Mouse (Mus musculus) heart, postnatal 0 days (tissue): ENCODE measurements around the gene Gmppb. TPM values are rescaled to one million over a fixed set of nuclear protein-coding genes. Genes with fewer than 3 reads are reported as not detected.
"Not testable (repeated sequence)": the region's sequence is repeated elsewhere in the genome, so short reads cannot be mapped to it uniquely, and the experiment has no call there.

Experiments
- ATAC-seq: fragments of 200-750 bp; cut with Nextera tagmentation; 2 replicates; pipeline ENCODE4 v1.8.0; 2017; ENCODE audit warnings: low read depth, moderate number of reproducible peaks, moderate library complexity; ENCODE audit not compliant: insufficient read depth
- DNase-seq: peaks from one replicate; pipeline ENCODE4 v3.0.0-alpha.2; 2016; ENCODE audit warnings: low spot score
- H3K27ac ChIP-seq: fragments of 300-500 bp; sonication (generic); 2 replicates; pipeline ENCODE4 v1.5.1; 2014; ENCODE audit warnings: low read depth, mild to moderate bottlenecking
- H3K27me3 ChIP-seq: fragments of 300-500 bp; sonication (generic); 2 replicates; pipeline ENCODE4 v1.6.1; 2014; ENCODE audit warnings: low read length, mixed read lengths; ENCODE audit not compliant: control insufficient read depth, insufficient read depth
- H3K36me3 ChIP-seq: fragments of 300-500 bp; sonication (generic); replicated peaks from 2 replicates; pipeline ENCODE4 v1.6.1; 2014; ENCODE audit warnings: low read length, mixed read lengths; ENCODE audit not compliant: control insufficient read depth, insufficient read depth
- H3K4me1 ChIP-seq: fragments of 300-500 bp; sonication (generic); 2 replicates; pipeline ENCODE4 v1.6.1; 2014; ENCODE audit warnings: antibody characterized with exemption; ENCODE audit not compliant: control insufficient read depth, insufficient read depth
- H3K4me2 ChIP-seq: fragments of 300-500 bp; sonication (generic); 2 replicates; pipeline ENCODE4 v1.6.1; 2014; ENCODE audit warnings: low read depth, mild to moderate bottlenecking, low read length, moderate library complexity
- H3K4me3 ChIP-seq: fragments of 300-500 bp; sonication (generic); 2 replicates; pipeline ENCODE4 v1.5.1; 2014; ENCODE audit warnings: low read depth, low read length
- H3K9ac ChIP-seq: fragments of 300-500 bp; sonication (generic); replicated peaks from 2 replicates; pipeline ENCODE4 v1.6.1; 2014; ENCODE audit warnings: low read depth, low read length, mixed read lengths
- H3K9me3 ChIP-seq: fragments of 300-500 bp; sonication (generic); replicated peaks from 2 replicates; pipeline ENCODE4 v1.6.1; 2016; ENCODE audit warnings: low read length; ENCODE audit not compliant: control insufficient read depth
- CTCF ChIP-seq: IDR thresholded peaks from 2 replicates; pipeline ENCODE4 v1.5.1; 2016; ENCODE audit warnings: antibody characterized with exemption, control low read depth, low read depth
- EP300 ChIP-seq: IDR thresholded peaks from 2 replicates; pipeline ENCODE4 v1.6.1; 2016; ENCODE audit warnings: antibody characterized with exemption, low read depth
- WGBS: fragments of 180-500 bp; shearing (Covaris S2); extraction: QIAGEN DNeasy Blood & Tissue Kit; methylation state at CpG from one replicate; pipeline ENCODE4 v1.1.7; 2014; 5-methylcytosine and 5-hydroxymethylcytosine counted together
- polyA plus RNA-seq: library from polyadenylated mRNA; unstranded; fragments of >200 nt; fragmentation: Nextera tagmentation; extraction: Ambion mirVana; gene quantifications from 2 replicates; pipeline ENCODE4 v1.2.1, GENCODE M21; 2015
- total RNA-seq: library from RNA; depleted of rRNA; stranded (reverse); fragments of >200 nt; gene quantifications from 2 replicates; pipeline ENCODE4 v1.2.3, GENCODE M21; 2014; ENCODE audit warnings: low replicate concordance

Gene Gmppb
- total and polyA plus RNA-seq, 2 experiments from 2014 or later = 13.1 to 15.7 TPM

DNA sequence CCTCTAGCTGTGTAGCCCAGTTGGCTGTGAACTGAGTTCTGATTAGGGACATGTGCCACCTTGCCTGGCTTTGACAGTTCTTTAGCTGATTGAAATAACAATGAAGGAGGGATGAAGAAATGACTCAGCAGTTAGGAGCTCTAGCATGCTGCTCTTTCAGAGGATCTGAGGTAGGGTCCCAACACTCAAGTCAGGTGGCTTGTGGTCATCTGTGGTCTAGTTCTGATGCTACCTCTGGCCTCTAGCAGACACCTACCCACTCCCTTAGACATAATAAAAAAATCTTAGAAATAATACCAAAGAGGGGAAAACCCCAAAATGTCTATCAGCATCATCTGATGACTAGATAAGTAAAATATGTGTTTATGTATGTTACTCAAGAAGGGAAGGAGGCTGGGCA, 38.7 kb upstream of the Gmppb start:
- peaks cover under 1% of the 10 kb centered on the region for H3K4me1 ChIP-seq
- H3K27ac ChIP-seq = no peak overlapping the region
- no peak for ATAC-seq
- no peak overlapping the region for H3K9ac ChIP-seq
- peaks cover 11% of the 10 kb centered on the region; the same call in 1 of the 2 replicates for H3K36me3 ChIP-seq
- no peak for DNase-seq
- H3K27me3 ChIP-seq = no peaks in the 10 kb centered on the region
- no peak for TF ChIP-seq EP300
- no peak for TF ChIP-seq CTCF
- no peak overlapping the region for H3K4me3 ChIP-seq
- H3K4me2 ChIP-seq = no peak overlapping the region
- no peaks in the 10 kb centered on the region for H3K9me3 ChIP-seq

- peaks cover 11% of the 10 kb centered on the region; the same call in 1 of the 2 replicates for H3K36me3 ChIP-seq
- not testable (repeated sequence) for H3K4me3 ChIP-seq, H3K9me3 ChIP-seq, H3K4me1 ChIP-seq, H3K27ac ChIP-seq, H3K4me2 ChIP-seq, ATAC-seq, H3K9ac ChIP-seq, DNase-seq, H3K27me3 ChIP-seq
- TF ChIP-seq CTCF = 0 out of 2 replicates have a peak, but pooled peaks have one; percentile 20
- 100% methylated on average over 2 of the region's 2 CpGs for WGBS
These were observed 35.5 kb upstream of the Gmppb start for GRCm38 (mm10) chr9:108013577-108013976.

DNA sequence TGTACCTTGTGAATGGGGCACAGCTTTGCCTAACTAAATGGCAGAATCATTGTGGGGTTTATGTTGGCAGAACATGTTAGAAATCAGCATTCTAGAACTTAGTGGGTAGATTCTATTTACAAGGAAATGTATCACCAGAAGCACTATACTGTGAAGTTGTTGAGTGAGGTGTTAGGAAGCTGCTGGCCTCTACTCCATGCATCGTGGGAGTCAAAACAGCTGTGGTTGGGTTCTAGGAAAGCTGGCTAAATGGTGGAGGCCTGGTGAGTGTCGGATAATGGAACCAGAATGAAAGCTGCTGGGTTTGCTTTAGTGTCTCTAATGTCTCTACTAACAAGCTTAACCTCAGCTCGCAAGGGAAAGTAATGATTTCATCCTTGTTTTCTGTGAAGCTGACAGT, 31.9 kb upstream of the Gmppb start:
- H3K27me3 ChIP-seq = no peaks in the 10 kb centered on the region
- peaks cover 8% of the 10 kb centered on the region; the same call in 1 of the 2 replicates for H3K36me3 ChIP-seq
- no peak overlapping the region for H3K27ac ChIP-seq
- no peak overlapping the region for H3K4me3 ChIP-seq
- H3K4me1 ChIP-seq = peaks cover 8% of the 10 kb centered on the region
- WGBS = 79% methylated on average over 3 of the region's 3 CpGs
- TF ChIP-seq EP300 (no peak), CTCF (no peak)
- ATAC-seq = no peak
- no peak for DNase-seq
- H3K4me2 ChIP-seq = no peak overlapping the region
- H3K9me3 ChIP-seq = no peaks in the 10 kb centered on the region
- no peak overlapping the region for H3K9ac ChIP-seq

DNA sequence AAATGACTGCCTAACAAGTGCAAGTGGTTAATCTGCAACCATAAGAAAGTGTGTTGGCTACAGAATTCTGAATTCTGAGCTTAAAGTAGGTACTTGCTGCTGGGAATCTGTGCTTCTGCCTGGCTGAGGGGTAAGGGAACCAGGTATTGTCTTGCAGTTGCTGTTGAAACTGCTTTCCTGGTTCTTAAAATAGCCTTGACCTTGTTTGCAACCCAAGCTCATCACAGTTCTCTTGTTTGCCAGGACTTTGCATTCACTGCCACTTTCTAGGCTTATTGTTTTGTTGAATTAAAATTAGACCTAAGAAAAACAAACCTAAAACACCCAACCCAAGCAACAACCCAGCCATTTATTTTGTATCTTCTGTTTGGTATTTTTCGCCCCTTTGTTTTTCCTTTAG, 28.3 kb upstream of the Gmppb start:
- Histone ChIP-seq H3K9ac (no peak overlapping the region; the same call in 1 of the 2 replicates), H3K4me1 (peaks cover 8% of the 10 kb centered on the region), H3K27me3 (no peaks in the 10 kb centered on the region), H3K9me3 (no peaks in the 10 kb centered on the region), H3K36me3 (peaks cover 25% of the 10 kb centered on the region), H3K4me2 (peak overlapping the region; percentile 27; the same call in 1 of the 2 replicates), H3K27ac (peak overlapping the region; percentile 71), H3K4me3 (no peak overlapping the region)
- WGBS = 81% methylated on average over 1 of the region's 1 CpGs
- TF ChIP-seq CTCF (no peak), EP300 (no peak)
- ATAC-seq = no peak
- peak; percentile 74 for DNase-seq

GRCm38 (mm10) chr9:108023216-108023615, 25.8 kb upstream of the Gmppb start:
- Histone ChIP-seq H3K27ac (no peak overlapping the region), H3K9me3 (no peaks in the 10 kb centered on the region), H3K36me3 (peaks cover 43% of the 10 kb centered on the region), H3K4me2 (no peak overlapping the region), H3K27me3 (no peaks in the 10 kb centered on the region), H3K4me1 (peaks cover 8% of the 10 kb centered on the region), H3K4me3 (no peak overlapping the region), H3K9ac (no peak overlapping the region)
- TF ChIP-seq CTCF (no peak), EP300 (no peak)
- ATAC-seq = no peak
- DNase-seq = no peak
- 93% methylated on average over 3 of the region's 3 CpGs for WGBS

- H3K4me3 ChIP-seq = no peak overlapping the region
- peaks cover 52% of the 10 kb centered on the region for H3K36me3 ChIP-seq
- no peak overlapping the region for H3K27ac ChIP-seq
- no peak for TF ChIP-seq EP300
- TF ChIP-seq CTCF = no peak
- 90% methylated on average over 3 of the region's 3 CpGs for WGBS
- H3K27me3 ChIP-seq = no peaks in the 10 kb centered on the region
- no peaks in the 10 kb centered on the region for H3K9me3 ChIP-seq
- no peaks in the 10 kb centered on the region for H3K4me1 ChIP-seq
- DNase-seq (no peak), ATAC-seq (no peak)
- H3K9ac ChIP-seq = no peak overlapping the region
- H3K4me2 ChIP-seq = no peak overlapping the region
These were observed 22.5 kb upstream of the Gmppb start for GRCm38 (mm10) chr9:108026584-108026983.
